Mouse (Mus musculus) lung, adult 2 months (tissue): ENCODE measurements around the gene Cblc. TPM values are rescaled to one million over a fixed set of nuclear protein-coding genes. Genes with fewer than 3 reads are reported as not detected.

Source experiments
- DNase-seq: peaks from one replicate; pipeline ENCODE4 v3.0.0; 2022
- H3K4me1 ChIP-seq: fragments of 200-500 bp; 2 replicates; pipeline ENCODE4 v1.6.1; 2011; ENCODE audit warnings: low read length; ENCODE audit not compliant: control insufficient read depth, insufficient read depth
- H3K4me3 ChIP-seq: fragments of 200-500 bp; replicated peaks from 2 replicates; pipeline ENCODE3; 2011; ENCODE audit warnings: low read depth, mild to moderate bottlenecking, control low read depth, low read length; ENCODE audit errors: extremely low read depth
- CTCF ChIP-seq: fragments of 200-500 bp; IDR thresholded peaks from 2 replicates; pipeline ENCODE4 v1.5.1; 2011; ENCODE audit warnings: mild to moderate bottlenecking, low read length, control low read depth; ENCODE audit not compliant: insufficient read depth
- POLR2A ChIP-seq: fragments of 200-500 bp; IDR thresholded peaks from 2 replicates; pipeline ENCODE4 v1.6.1; 2011; ENCODE audit warnings: low read depth, mild to moderate bottlenecking, control low read depth, low read length, borderline replicate concordance; ENCODE audit errors: extremely low read depth
- WGBS: fragments of 180-500 bp; shearing (Covaris S2); methylation state at CpG from one replicate; pipeline ENCODE4 v1.1.7; 2018; 5-methylcytosine and 5-hydroxymethylcytosine counted together
- polyA plus RNA-seq: library from polyadenylated mRNA; depleted of rRNA; stranded (reverse); fragments of >200 nt; gene quantifications from 2 replicates; pipeline ENCODE4 v1.2.3, GENCODE M21; 2012; rRNA removed

Cblc gene
- polyA plus RNA-seq = 16.1 and 21.9 TPM in 2 replicates

DNA sequence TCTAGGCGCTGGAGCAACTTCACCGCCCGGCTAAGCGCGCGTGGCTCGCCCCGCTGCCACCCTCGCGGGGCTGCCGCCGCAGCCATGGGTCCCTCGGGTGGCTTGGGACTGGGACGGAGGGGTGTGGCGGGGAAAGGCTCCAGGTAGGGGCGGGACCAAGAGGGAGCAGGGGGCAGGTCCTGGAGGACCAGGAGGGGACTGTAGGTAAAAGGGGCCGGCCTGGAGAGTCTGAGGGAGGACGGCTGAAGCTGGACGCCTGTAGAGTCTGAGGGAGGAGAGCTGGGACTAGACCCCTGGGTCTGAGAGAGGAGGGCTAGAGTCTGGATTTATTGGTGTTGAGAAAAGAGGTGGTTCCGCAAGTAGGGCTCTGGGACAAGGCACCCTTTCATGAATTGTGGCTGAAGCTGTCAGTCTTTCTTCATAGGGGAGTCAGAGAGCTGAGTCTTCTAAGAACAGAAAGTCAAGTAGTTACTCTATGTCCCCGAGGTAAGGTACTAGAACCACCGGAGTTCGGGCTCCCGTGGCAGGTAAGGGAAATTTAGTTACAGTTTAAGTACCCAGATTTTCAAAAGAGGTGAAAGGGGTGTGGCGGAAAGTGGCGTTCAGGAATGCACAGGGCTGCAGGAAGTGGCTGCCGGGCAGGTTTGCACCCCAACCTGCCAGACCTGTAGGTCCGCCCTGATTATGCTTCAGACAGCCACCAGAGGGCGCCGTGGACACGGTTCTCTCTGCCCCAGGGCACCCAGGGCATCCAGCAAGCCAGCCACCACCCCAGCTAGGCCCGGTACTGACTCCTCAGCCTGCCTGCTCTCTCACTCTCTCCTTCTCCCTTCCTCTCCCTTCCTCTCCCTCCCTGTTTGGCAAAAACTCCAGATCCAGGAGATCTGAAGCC lies at the start of gene Cblc:
Gene Cblc, minus strand, starts transcription at position 113 of the 892 bp plus-strand sequence.
- Histone ChIP-seq H3K4me3 (peak within 1 kb of the TSS; percentile 46), H3K4me1 (no peaks in the 10 kb centered on the region)
- peak; percentile 75 for TF ChIP-seq CTCF
- TF ChIP-seq POLR2A = peak; percentile 60; the same call in 1 of the 2 replicates
- DNase-seq = peak; percentile 92
- WGBS = 5% methylated on average over 32 of the region's 32 CpGs

DNA sequence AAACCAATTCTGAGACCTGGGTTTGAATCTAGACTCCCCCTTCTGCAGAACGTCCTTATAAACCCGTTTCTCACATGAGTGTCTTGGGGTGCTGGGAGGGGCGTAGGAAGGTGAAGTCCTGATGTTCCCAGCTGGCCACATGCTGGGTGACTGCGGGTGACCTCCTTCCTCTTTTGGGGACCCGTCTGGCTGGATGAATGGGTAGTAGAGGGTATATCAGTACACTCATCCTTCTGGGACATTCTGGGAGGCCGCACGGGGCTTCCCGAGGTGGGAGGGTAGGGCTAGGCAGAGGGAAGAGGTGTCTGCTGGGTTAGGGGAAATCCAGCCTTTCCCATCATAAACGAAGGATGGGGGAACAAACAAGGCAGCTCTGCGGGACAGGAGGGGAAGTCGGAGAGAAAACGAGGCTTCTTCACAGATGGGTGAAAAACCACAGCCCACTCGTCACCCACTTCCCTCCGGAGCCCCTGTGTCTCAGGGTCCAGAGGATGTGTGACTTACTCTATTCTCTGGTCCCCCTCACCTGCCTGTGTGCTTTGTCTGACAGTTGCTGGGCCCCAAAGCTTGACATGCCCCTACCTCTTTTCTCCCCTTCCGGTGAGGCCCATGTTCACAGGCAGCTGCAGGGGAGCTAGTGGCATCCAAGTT lies 48.0 kb upstream of the Cblc start:
- no peak overlapping the region for H3K4me3 ChIP-seq
- TF ChIP-seq CTCF (no peak), POLR2A (no peak)
- H3K4me1 ChIP-seq = no peaks in the 10 kb centered on the region
- 55% methylated on average over 15 of the region's 15 CpGs for WGBS
- no peak for DNase-seq

DNA sequence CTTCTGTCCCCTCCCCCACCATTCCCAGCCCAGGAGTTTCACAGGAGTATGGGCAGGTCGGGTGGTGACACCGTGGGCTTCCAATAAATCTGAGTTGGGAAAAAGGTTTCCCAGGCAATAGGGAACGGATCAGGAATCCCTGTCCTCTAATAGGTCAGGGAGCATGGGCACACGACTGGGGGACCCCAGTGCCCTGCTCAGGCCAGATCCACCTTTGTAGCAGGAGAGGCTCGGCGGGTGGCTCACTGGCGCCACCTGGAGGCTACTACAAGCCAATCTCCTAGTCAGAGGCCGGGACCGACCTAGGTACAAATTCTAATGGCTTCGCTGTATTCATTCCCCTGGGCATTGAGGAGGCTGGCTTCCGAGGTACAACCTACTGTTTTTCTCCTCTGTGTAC lies 47.0 kb upstream of the Cblc start:
- 7% methylated on average over 11 of the region's 11 CpGs for WGBS
- DNase-seq = peak; percentile 77
- H3K4me3 ChIP-seq = no peak overlapping the region
- H3K4me1 ChIP-seq = no peaks in the 10 kb centered on the region
- TF ChIP-seq POLR2A (no peak), CTCF (peak; percentile 74)

DNA sequence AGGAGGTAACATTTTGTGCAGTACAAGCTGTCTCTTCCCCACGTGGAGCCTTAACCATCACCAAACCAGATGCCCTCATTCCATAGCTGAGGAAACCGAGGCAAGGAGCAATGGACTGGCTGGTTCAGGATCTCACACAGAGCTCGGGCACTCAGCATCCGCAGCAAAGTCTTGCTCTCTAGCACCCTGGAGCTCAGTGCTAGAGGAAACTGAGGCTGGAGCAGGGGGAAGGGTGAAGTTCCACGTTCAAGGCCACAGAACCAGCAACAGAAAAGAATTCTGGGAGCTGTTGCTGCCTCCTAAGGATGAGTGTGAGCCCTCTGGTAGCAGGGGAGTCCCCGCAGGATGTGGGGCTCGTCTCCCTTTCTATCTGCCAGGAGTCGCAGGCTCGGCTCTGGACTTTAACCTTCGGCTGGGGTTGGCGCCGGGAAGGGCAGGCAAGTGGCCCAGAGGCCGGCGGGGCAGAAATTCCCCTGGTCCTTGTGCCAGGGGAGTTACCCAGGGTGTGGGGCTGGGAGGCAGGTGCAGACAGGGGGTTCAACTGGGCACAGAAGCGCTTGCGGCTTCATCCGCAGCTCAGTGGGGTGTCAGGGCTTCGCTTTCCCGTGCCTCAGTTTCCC lies 46.4 kb upstream of the Cblc start:
- H3K4me1 ChIP-seq = no peaks in the 10 kb centered on the region
- TF ChIP-seq CTCF = no peak
- no peak for TF ChIP-seq POLR2A
- 39% methylated on average over 19 of the region's 19 CpGs for WGBS

DNA sequence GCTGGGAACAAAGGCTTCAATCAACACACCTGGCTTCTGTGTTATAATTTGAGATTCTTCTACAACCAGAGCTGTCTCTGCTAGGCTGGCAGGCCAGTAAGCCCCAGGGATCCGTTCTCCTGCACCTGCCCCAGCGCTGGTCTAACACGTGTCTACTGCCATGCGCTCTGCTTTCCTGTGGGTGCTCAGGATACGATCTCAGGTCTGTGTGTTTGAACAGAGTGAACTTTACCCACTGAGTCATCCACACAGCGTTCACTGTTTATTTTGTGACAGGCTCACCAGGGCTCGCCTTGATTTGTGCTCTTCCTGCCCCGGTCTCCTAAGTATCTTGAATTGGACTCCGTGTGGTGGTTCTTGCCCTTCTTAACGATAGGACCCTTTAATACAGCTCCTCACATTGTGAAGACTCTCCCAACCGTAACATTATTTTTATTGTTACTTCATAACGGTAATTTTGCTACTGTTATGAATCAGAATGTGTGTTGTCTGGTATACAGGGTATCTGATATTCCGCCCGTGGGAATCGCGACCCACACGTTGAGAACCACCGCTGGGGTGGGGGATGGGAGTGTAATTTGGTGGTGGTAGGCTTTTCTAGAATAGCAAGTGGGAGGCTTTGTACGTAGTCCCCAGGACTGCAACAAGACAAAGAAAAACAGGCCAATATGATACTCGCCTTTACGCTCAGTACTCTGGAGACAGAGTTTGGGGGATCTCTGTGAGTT lies 45.2 kb upstream of the Cblc start:
- Histone ChIP-seq H3K4me3 (no peak overlapping the region), H3K4me1 (no peaks in the 10 kb centered on the region)
- TF ChIP-seq CTCF (no peak), POLR2A (no peak)
- DNase-seq = no peak
- WGBS = 64% methylated on average over 21 of the region's 21 CpGs

More for the DNA sequence above, 46.4 kb upstream of the Cblc start:
- H3K4me3 ChIP-seq = no peak overlapping the region
- DNase-seq = no peak

DNA sequence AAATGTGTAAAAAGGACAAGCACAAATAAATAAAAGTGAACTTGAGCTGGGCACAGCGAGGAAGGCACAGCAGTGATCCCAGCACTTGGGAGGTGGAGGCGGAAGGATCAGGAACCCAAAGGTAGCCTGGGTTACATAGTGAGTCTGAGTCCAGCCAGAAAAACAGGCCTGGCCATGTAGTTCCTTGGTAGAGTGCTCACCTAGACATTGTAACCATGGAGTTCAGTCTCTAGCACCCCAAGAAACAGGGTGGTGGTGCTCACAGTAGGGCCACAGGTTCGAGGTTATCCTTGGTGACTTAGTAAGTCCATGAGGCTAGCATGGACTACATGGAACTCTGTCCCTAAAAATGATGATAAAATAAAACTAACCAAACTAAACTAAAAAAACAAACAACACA lies 44.3 kb upstream of the Cblc start:
- no peak overlapping the region for H3K4me3 ChIP-seq
- H3K4me1 ChIP-seq = no peaks in the 10 kb centered on the region
- DNase-seq = no peak
- WGBS = 81% methylated on average over 3 of the region's 3 CpGs
- no peak for TF ChIP-seq CTCF
- no peak for TF ChIP-seq POLR2A

DNA sequence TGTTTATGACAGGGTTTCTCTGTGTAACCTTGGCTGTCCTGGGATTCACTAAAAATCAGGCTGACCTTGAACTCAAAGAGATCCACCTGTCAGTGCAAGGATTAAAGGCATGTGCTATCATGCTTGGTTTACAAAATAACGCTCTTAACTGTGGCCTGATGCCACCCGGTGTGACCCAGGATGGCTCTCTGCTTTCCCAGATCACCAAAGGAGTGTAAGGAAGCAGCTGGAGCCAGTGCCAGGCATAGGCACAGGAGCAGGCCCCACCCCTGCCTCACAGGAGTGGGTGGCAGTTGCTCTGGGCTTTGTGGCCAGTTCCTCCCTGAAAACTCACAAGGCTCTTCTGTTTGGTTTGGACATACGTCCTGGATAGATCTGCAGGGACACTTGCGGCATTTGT lies 43.8 kb upstream of the Cblc start:
- H3K4me1 ChIP-seq = no peaks in the 10 kb centered on the region
- 67% methylated on average over 4 of the region's 4 CpGs for WGBS
- H3K4me3 ChIP-seq = no peak overlapping the region
- no peak for TF ChIP-seq POLR2A
- TF ChIP-seq CTCF = no peak
- DNase-seq = no peak

DNA sequence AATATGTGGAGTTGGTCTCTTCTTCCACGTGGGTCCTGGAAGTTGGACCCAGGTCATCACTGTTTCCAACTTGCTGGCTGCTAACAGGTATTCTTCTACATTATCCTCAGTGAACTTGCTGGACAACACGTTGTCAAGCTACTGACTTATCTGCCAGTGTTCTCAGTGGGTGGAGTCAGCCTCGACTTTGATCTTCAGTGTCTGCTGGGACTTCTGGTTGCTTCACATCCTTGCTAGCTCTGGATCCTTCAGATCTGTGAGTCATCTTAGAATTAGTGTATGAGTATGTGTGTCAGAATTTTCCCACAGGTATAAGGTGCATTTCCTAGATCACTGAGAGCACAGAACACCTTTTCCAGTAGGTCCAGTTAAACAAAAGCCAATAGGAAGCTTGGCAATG lies 40.2 kb upstream of the Cblc start:
- H3K4me3 ChIP-seq = no peak overlapping the region
- no peak for TF ChIP-seq POLR2A
- TF ChIP-seq CTCF = no peak
- WGBS = 39% methylated on average over 3 of the region's 3 CpGs
- no peak for DNase-seq
- H3K4me1 ChIP-seq = no peaks in the 10 kb centered on the region

DNA sequence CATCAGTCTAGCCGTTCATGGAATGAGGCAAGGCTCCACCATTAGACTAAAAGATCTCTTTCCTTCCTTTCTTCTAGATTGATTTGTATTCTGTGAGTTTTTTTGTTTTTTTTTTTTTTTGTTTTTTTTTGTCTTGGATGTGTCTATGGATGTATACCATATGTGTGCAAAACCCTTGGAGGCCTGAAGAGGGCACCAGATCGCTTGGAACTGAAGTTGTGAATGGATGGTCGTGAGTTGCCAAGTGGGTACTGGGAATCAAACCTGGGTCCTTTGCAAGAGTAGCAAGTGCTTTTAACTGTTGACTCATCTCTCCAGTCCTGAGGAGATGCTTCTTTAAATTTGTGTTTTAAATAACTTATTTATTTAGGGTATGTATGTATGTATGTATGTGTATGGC lies 37.4 kb upstream of the Cblc start:
- Histone ChIP-seq H3K4me1 (peaks cover 8% of the 10 kb centered on the region), H3K4me3 (no peak overlapping the region)
- TF ChIP-seq POLR2A (no peak), CTCF (no peak)
- DNase-seq = no peak
- 67% methylated on average over 3 of the region's 3 CpGs for WGBS

DNA sequence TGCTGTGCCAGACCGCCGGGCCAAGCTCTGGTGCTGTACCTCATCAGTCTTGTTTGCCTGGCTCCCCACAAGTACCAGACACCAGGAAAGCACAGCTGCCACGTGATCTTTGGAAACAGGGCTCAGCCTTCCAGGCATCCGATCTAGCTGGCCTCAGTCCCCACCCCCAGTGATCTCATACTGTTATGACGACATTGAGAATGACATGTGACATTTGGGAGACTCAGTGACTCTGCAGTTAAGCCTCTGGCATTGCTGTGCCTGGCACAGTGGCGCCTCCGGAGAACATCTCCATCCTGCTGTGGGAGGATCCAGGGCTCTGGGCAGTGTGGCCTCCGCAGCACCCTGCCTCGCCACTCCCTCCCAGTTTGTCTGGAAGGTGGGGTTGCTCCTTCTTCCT lies 35.2 kb upstream of the Cblc start:
- no peak for DNase-seq
- TF ChIP-seq POLR2A (no peak), CTCF (no peak)
- 35% methylated on average over 9 of the region's 9 CpGs for WGBS
- Histone ChIP-seq H3K4me1 (peaks cover 8% of the 10 kb centered on the region), H3K4me3 (no peak overlapping the region)
